Mouse (Mus musculus) ES-Bruce4 (cell line): ENCODE data around the gene Gm10300. TPM values are rescaled to one million over a fixed set of nuclear protein-coding genes. Genes with fewer than 3 reads are reported as not detected.

Experiments
- H3K27ac ChIP-seq: 2 replicates; pipeline ENCODE4 v1.5.1; 2012; ENCODE audit warnings: low read length, inconsistent platforms; ENCODE audit not compliant: insufficient read depth
- H3K27me3 ChIP-seq: 2 replicates; pipeline ENCODE4 v1.6.1; 2012; ENCODE audit warnings: mild to moderate bottlenecking, low read length, inconsistent platforms; ENCODE audit not compliant: control insufficient read depth, poor library complexity, insufficient read depth, severe bottlenecking
- H3K36me3 ChIP-seq: 2 replicates; pipeline ENCODE4 v1.6.1; 2012; ENCODE audit warnings: inconsistent platforms, mild to moderate bottlenecking, low read length, moderate library complexity; ENCODE audit not compliant: control insufficient read depth, poor library complexity, insufficient read depth, severe bottlenecking
- H3K4me1 ChIP-seq: one replicate; pipeline ENCODE4 v1.8.1; 2011; ENCODE audit warnings: low read length; ENCODE audit not compliant: control insufficient read depth, insufficient read depth
- H3K4me3 ChIP-seq: 2 replicates; pipeline ENCODE4 v1.5.1; 2011; ENCODE audit warnings: low read depth, mild to moderate bottlenecking, low read length
- H3K9ac ChIP-seq: 2 replicates; pipeline ENCODE4 v1.6.1; 2012; ENCODE audit warnings: low read depth, mild to moderate bottlenecking, inconsistent platforms; ENCODE audit not compliant: poor library complexity, severe bottlenecking
- H3K9me3 ChIP-seq: replicated peaks from 2 replicates; pipeline ENCODE4 v1.6.1; 2012; ENCODE audit warnings: mild to moderate bottlenecking, low read length, inconsistent platforms; ENCODE audit not compliant: control insufficient read depth, poor library complexity, insufficient read depth, severe bottlenecking
- CTCF ChIP-seq: IDR thresholded peaks from one replicate; pipeline ENCODE4 v1.8.1; 2011; ENCODE audit warnings: low read depth, low read length
- EP300 ChIP-seq: IDR thresholded peaks from 2 replicates; pipeline ENCODE4 v1.6.1; 2011; ENCODE audit warnings: low read depth, low read length; ENCODE audit not compliant: insufficient read depth
- POLR2A ChIP-seq: IDR thresholded peaks from one replicate; pipeline ENCODE4 v1.8.1; 2011; ENCODE audit warnings: low read length; ENCODE audit not compliant: insufficient read depth
- polyA plus RNA-seq: library from polyadenylated mRNA; stranded (reverse); fragments of >200 nt; gene quantifications from 2 replicates; pipeline ENCODE4 v1.2.4, GENCODE M21; 2011; ENCODE audit warnings: low read depth; ENCODE audit not compliant: missing spikeins, insufficient read depth, insufficient read length

The Gm10300 gene
- polyA plus RNA-seq, 1 experiment = not detected

- no peak overlapping the region for H3K27ac ChIP-seq
- no peaks in the 10 kb centered on the region for H3K9me3 ChIP-seq
- TF ChIP-seq EP300 (no peak), CTCF (no peak), POLR2A (no peak)
- no peak overlapping the region for H3K9ac ChIP-seq
- no peak overlapping the region for H3K4me3 ChIP-seq
- no peaks in the 10 kb centered on the region for H3K27me3 ChIP-seq
- peaks cover under 1% of the 10 kb centered on the region for H3K4me1 ChIP-seq
- no peaks in the 10 kb centered on the region for H3K36me3 ChIP-seq
Observed at GRCm38 (mm10) chr4:132029851-132030741, 44.4 kb upstream of the Gm10300 start.

- no peak for TF ChIP-seq POLR2A
- TF ChIP-seq CTCF = peak; percentile 5
- no peak for TF ChIP-seq EP300
- Histone ChIP-seq H3K4me1 (no peaks in the 10 kb centered on the region), H3K27me3 (no peaks in the 10 kb centered on the region), H3K27ac (no peak overlapping the region), H3K36me3 (no peaks in the 10 kb centered on the region), H3K4me3 (no peak overlapping the region), H3K9me3 (no peaks in the 10 kb centered on the region), H3K9ac (no peak overlapping the region)
Observed at GRCm38 (mm10) chr4:132033183-132033582, 41.3 kb upstream of the Gm10300 start.

GRCm38 (mm10) chr4:132034242-132034641 lies 40.3 kb upstream of the Gm10300 start:
- no peak overlapping the region for H3K9ac ChIP-seq
- no peak overlapping the region for H3K27ac ChIP-seq

GRCm38 (mm10) chr4:132037137-132037536 lies 37.4 kb upstream of the Gm10300 start:
- Histone ChIP-seq H3K4me3 (no peak overlapping the region), H3K27me3 (no peaks in the 10 kb centered on the region), H3K36me3 (no peaks in the 10 kb centered on the region), H3K9me3 (no peaks in the 10 kb centered on the region), H3K4me1 (no peaks in the 10 kb centered on the region), H3K27ac (no peak overlapping the region), H3K9ac (no peak overlapping the region)
- TF ChIP-seq EP300 = no peak
- TF ChIP-seq POLR2A = no peak
- TF ChIP-seq CTCF = no peak

More at GRCm38 (mm10) chr4:132034242-132034641, 40.3 kb upstream of the Gm10300 start:
- Histone ChIP-seq H3K4me3 (no peak overlapping the region), H3K36me3 (no peaks in the 10 kb centered on the region), H3K4me1 (no peaks in the 10 kb centered on the region), H3K27me3 (no peaks in the 10 kb centered on the region), H3K9me3 (no peaks in the 10 kb centered on the region)
- TF ChIP-seq POLR2A = no peak
- no peak for TF ChIP-seq EP300
- TF ChIP-seq CTCF = no peak

GRCm38 (mm10) chr4:132037991-132038390 lies 36.5 kb upstream of the Gm10300 start:
- Histone ChIP-seq H3K9ac (no peak overlapping the region), H3K27ac (no peak overlapping the region)

GRCm38 (mm10) chr4:132038809-132039208 lies 35.7 kb upstream of the Gm10300 start:
- no peak overlapping the region for H3K9ac ChIP-seq
- H3K9me3 ChIP-seq = no peaks in the 10 kb centered on the region
- H3K4me1 ChIP-seq = no peaks in the 10 kb centered on the region
- no peaks in the 10 kb centered on the region for H3K36me3 ChIP-seq
- no peaks in the 10 kb centered on the region for H3K27me3 ChIP-seq
- no peak overlapping the region for H3K27ac ChIP-seq
- no peak overlapping the region for H3K4me3 ChIP-seq
- TF ChIP-seq POLR2A (no peak), CTCF (no peak), EP300 (no peak)

More at GRCm38 (mm10) chr4:132037991-132038390, 36.5 kb upstream of the Gm10300 start:
- H3K4me3 ChIP-seq = no peak overlapping the region
- no peaks in the 10 kb centered on the region for H3K36me3 ChIP-seq
- H3K9me3 ChIP-seq = no peaks in the 10 kb centered on the region
- no peaks in the 10 kb centered on the region for H3K4me1 ChIP-seq
- TF ChIP-seq CTCF = no peak
- no peak for TF ChIP-seq EP300
- no peak for TF ChIP-seq POLR2A
- H3K27me3 ChIP-seq = no peaks in the 10 kb centered on the region
